Mouse (Mus musculus) intestine, embryonic 16.5 days (tissue): Measurements from ENCODE around the gene Gm37240. TPM values are rescaled to one million over a fixed set of nuclear protein-coding genes. Genes with fewer than 3 reads are reported as not detected.

Experiments used
- ATAC-seq: fragments of 200-750 bp; cut with Nextera tagmentation; 2 replicates; pipeline ENCODE4 v1.8.0; 2017; ENCODE audit warnings: moderate TSS enrichment, moderate library complexity
- H3K27ac ChIP-seq: fragments of 300-500 bp; sonication (generic); 2 replicates; pipeline ENCODE4 v1.5.1; 2014; ENCODE audit warnings: mild to moderate bottlenecking, low read length
- H3K27me3 ChIP-seq: fragments of 300-500 bp; sonication (generic); replicated peaks from 2 replicates; pipeline ENCODE4 v1.6.1; 2014; ENCODE audit warnings: low read length, control low read depth, mixed read lengths; ENCODE audit not compliant: control insufficient read depth, insufficient read depth
- H3K36me3 ChIP-seq: fragments of 300-500 bp; sonication (generic); 2 replicates; pipeline ENCODE4 v1.6.1; 2014; ENCODE audit warnings: low read length, control low read depth; ENCODE audit not compliant: control insufficient read depth, insufficient read depth
- H3K4me1 ChIP-seq: fragments of 300-500 bp; sonication (generic); 2 replicates; pipeline ENCODE4 v1.6.1; 2014; ENCODE audit warnings: low read length, control low read depth, mixed read lengths; ENCODE audit not compliant: control insufficient read depth, insufficient read depth
- H3K4me2 ChIP-seq: fragments of 300-500 bp; sonication (generic); 2 replicates; pipeline ENCODE4 v1.6.1; 2014; ENCODE audit warnings: low read depth, low read length, control low read depth
- H3K4me3 ChIP-seq: fragments of 300-500 bp; sonication (generic); 2 replicates; pipeline ENCODE4 v1.5.1; 2014; ENCODE audit warnings: mild to moderate bottlenecking, low read length
- H3K9ac ChIP-seq: fragments of 300-500 bp; sonication (generic); 2 replicates; pipeline ENCODE4 v1.6.1; 2014; ENCODE audit warnings: low read depth, low read length
- H3K9me3 ChIP-seq: fragments of 300-500 bp; sonication (generic); 2 replicates; pipeline ENCODE4 v1.6.1; 2016; ENCODE audit warnings: low read length, control low read depth; ENCODE audit not compliant: control insufficient read depth
- WGBS: fragments of 180-500 bp; shearing (Covaris S2); extraction: QIAGEN DNeasy Blood & Tissue Kit; methylation state at CpG from one replicate; pipeline ENCODE4 v1.1.7; 2014; 5-methylcytosine and 5-hydroxymethylcytosine counted together
- polyA plus RNA-seq: library from polyadenylated mRNA; unstranded; fragments of >200 nt; fragmentation: Nextera tagmentation; extraction: Ambion mirVana; gene quantifications from 2 replicates; pipeline ENCODE4 v1.2.1, GENCODE M21; 2015

Gene Gm37240
- polyA plus RNA-seq, 1 experiment from 2014 or later: 6.8 TPM

- Histone ChIP-seq H3K4me1 (no peaks in the 10 kb centered on the region), H3K4me3 (no peak overlapping the region), H3K9ac (no peak overlapping the region), H3K9me3 (no peaks in the 10 kb centered on the region), H3K27ac (no peak overlapping the region), H3K4me2 (no peak overlapping the region), H3K27me3 (no peaks in the 10 kb centered on the region), H3K36me3 (no peaks in the 10 kb centered on the region)
- ATAC-seq: no peak
- 58% methylated on average over 4 of the region's 4 CpGs for WGBS
These were observed 337.0 kb downstream of the Gm37240 start for GRCm38 (mm10) chr3:85550312-85550711.

- no peaks in the 10 kb centered on the region for H3K9me3 ChIP-seq
- H3K27ac ChIP-seq: no peak overlapping the region
- H3K4me2 ChIP-seq: no peak overlapping the region
- H3K27me3 ChIP-seq: no peaks in the 10 kb centered on the region
- no peak for ATAC-seq
- H3K9ac ChIP-seq: no peak overlapping the region
- H3K4me1 ChIP-seq: no peaks in the 10 kb centered on the region
- no peak overlapping the region for H3K4me3 ChIP-seq
- WGBS: 55% methylated on average over 2 of the region's 2 CpGs
- no peaks in the 10 kb centered on the region for H3K36me3 ChIP-seq
These were observed 343.7 kb downstream of the Gm37240 start for GRCm38 (mm10) chr3:85543652-85544051.

GRCm38 (mm10) chr3:85542765-85543164, 344.6 kb downstream of the Gm37240 start:
- no peak for ATAC-seq
- no peaks in the 10 kb centered on the region for H3K27me3 ChIP-seq
- H3K27ac ChIP-seq: no peak overlapping the region
- 61% methylated on average over 3 of the region's 3 CpGs for WGBS
- no peak overlapping the region for H3K4me3 ChIP-seq
- no peak overlapping the region for H3K4me2 ChIP-seq
- no peak overlapping the region for H3K9ac ChIP-seq
- no peaks in the 10 kb centered on the region for H3K9me3 ChIP-seq
- H3K36me3 ChIP-seq: no peaks in the 10 kb centered on the region
- no peaks in the 10 kb centered on the region for H3K4me1 ChIP-seq

GRCm38 (mm10) chr3:85535621-85536520, 351.4 kb downstream of the Gm37240 start:
- ATAC-seq: no peak
- H3K36me3 ChIP-seq: no peaks in the 10 kb centered on the region
- H3K9ac ChIP-seq: no peak overlapping the region
- 75% methylated on average over 11 of the region's 11 CpGs for WGBS
- H3K27ac ChIP-seq: no peak overlapping the region
- H3K4me3 ChIP-seq: no peak overlapping the region
- H3K4me2 ChIP-seq: no peak overlapping the region
- H3K9me3 ChIP-seq: no peaks in the 10 kb centered on the region
- H3K27me3 ChIP-seq: no peaks in the 10 kb centered on the region
- H3K4me1 ChIP-seq: no peaks in the 10 kb centered on the region

- no peaks in the 10 kb centered on the region for H3K36me3 ChIP-seq
- no peak overlapping the region for H3K4me3 ChIP-seq
- no peaks in the 10 kb centered on the region for H3K9me3 ChIP-seq
- no peaks in the 10 kb centered on the region for H3K4me1 ChIP-seq
- 81% methylated on average over 3 of the region's 3 CpGs for WGBS
- no peak for ATAC-seq
- H3K9ac ChIP-seq: no peak overlapping the region
- no peaks in the 10 kb centered on the region for H3K27me3 ChIP-seq
- no peak overlapping the region for H3K27ac ChIP-seq
- H3K4me2 ChIP-seq: no peak overlapping the region
These were observed 352.3 kb downstream of the Gm37240 start for GRCm38 (mm10) chr3:85535042-85535441.

- Histone ChIP-seq H3K4me2 (no peak overlapping the region), H3K27me3 (no peaks in the 10 kb centered on the region), H3K4me1 (no peaks in the 10 kb centered on the region), H3K4me3 (no peak overlapping the region), H3K9ac (no peak overlapping the region), H3K9me3 (no peaks in the 10 kb centered on the region), H3K27ac (no peak overlapping the region), H3K36me3 (no peaks in the 10 kb centered on the region)
- 83% methylated on average over 3 of the region's 3 CpGs for WGBS
- no peak for ATAC-seq
These were observed 354.9 kb downstream of the Gm37240 start for GRCm38 (mm10) chr3:85532376-85532775.

GRCm38 (mm10) chr3:85530601-85531161, 356.6 kb downstream of the Gm37240 start:
- Histone ChIP-seq H3K4me1 (no peaks in the 10 kb centered on the region), H3K36me3 (no peaks in the 10 kb centered on the region), H3K4me3 (no peak overlapping the region), H3K4me2 (no peak overlapping the region), H3K27me3 (no peaks in the 10 kb centered on the region), H3K27ac (no peak overlapping the region), H3K9me3 (no peaks in the 10 kb centered on the region), H3K9ac (no peak overlapping the region)
- WGBS: 79% methylated on average over 8 of the region's 8 CpGs
- no peak for ATAC-seq

- WGBS: 84% methylated on average over 1 of the region's 1 CpGs
- no peaks in the 10 kb centered on the region for H3K36me3 ChIP-seq
These were observed 365.9 kb downstream of the Gm37240 start for GRCm38 (mm10) chr3:85521311-85521907.

GRCm38 (mm10) chr3:85518668-85519067, 368.6 kb downstream of the Gm37240 start:
- H3K4me2 ChIP-seq: no peak overlapping the region
- no peak for ATAC-seq
- H3K4me3 ChIP-seq: no peak overlapping the region
- H3K36me3 ChIP-seq: no peaks in the 10 kb centered on the region
- H3K27me3 ChIP-seq: peaks cover 12% of the 10 kb centered on the region; the same call in 1 of the 2 replicates
- H3K9ac ChIP-seq: no peak overlapping the region
- 71% methylated on average over 8 of the region's 8 CpGs for WGBS
- no peaks in the 10 kb centered on the region for H3K9me3 ChIP-seq
- peaks cover 4% of the 10 kb centered on the region; the same call in 1 of the 2 replicates for H3K4me1 ChIP-seq
- H3K27ac ChIP-seq: no peak overlapping the region

More at GRCm38 (mm10) chr3:85521311-85521907, 365.9 kb downstream of the Gm37240 start:
- no peak overlapping the region for H3K4me3 ChIP-seq
- 0 out of 2 replicates have a peak, but pooled peaks cover 3% of the 10 kb centered on the region for H3K27me3 ChIP-seq
- H3K4me1 ChIP-seq: peaks cover 4% of the 10 kb centered on the region; the same call in 1 of the 2 replicates
- H3K27ac ChIP-seq: no peak overlapping the region
- ATAC-seq: no peak
- no peak overlapping the region for H3K9ac ChIP-seq
- H3K9me3 ChIP-seq: no peaks in the 10 kb centered on the region
- no peak overlapping the region for H3K4me2 ChIP-seq
